Mouse (Mus musculus) neural tube, embryonic 10.5 days (tissue): ENCODE data around the gene Abcf1.
"Not testable (repeated sequence)": the region's sequence is repeated elsewhere in the genome, so short reads cannot be mapped to it uniquely, and the experiment has no call there.

Source experiments
- DNase-seq: peaks from one replicate; pipeline ENCODE4 v3.0.0-alpha.2; 2017; ENCODE audit warnings: low spot score; ENCODE audit errors: extremely low spot score

Gene Abcf1

DNA sequence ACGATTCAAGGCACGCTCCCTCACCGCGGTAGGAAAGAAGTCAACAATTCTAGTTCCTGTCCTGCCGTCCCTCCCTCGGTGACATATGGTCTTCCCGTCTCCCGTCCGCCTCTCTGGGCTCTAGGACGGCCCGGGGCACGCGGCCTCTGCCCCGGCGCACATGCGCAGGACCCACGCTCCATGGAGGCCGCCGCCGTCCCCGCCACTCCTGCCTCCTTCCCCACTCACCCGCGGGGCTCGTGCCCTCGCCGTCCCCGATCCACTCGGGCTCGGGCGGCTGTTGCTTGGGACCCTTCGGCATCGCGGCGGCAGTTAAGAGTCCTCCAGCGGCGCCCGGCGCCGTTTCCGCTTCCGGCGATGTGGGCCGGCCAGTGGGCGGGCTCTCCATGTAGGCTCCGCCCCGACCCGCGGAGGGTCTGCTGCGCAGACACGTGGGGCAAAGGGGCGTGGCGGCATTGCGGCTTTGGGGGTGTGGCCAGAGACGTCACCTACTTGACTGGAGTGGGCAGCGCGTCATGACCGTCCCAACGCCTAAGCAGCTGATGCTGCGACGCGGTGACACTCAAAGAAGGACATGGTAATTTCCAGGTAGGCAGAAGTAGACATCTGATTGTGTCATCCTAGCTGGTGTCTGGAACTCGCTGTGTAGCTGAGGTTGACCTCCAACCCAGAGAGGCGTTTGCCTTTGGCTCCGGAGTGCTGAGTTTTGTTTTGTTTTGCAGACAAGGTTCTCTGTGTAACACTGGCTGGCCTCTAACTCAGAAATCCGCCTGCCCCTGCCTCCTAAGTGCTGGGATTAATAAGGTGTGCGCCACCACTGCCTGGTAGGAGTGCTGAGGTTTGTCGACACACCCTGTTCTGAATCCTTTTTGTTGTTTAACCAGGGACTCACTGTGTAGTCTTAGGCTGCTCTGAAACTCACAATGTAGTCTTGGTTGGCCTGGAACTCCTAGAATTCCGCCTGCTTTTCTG is at the start of gene Abcf1:
Gene Abcf1 (minus strand): TSS at position 344 of the 972 bp plus-strand sequence.
- peak; percentile 99 for DNase-seq

DNA sequence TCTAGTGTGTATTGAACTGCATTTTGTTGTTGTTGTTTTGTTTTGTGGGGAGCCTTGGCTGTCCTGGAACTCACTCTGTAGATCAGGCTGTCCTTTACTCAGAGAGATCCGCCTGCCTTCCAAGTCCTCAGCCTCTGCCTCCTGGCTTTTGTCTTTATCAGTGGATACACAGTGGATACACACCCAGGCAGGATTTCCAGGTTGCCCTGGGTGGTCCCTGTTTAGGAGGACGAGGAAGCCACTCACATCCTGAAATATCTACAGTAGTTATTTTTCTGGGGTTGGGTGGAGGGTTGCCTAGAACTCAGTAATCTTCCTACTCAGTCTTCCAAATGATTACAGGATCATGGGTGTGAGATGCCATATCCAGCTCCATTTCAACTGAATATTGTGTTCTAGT is 49.4 kb upstream of the Abcf1 start:
- DNase-seq: no peak

DNA sequence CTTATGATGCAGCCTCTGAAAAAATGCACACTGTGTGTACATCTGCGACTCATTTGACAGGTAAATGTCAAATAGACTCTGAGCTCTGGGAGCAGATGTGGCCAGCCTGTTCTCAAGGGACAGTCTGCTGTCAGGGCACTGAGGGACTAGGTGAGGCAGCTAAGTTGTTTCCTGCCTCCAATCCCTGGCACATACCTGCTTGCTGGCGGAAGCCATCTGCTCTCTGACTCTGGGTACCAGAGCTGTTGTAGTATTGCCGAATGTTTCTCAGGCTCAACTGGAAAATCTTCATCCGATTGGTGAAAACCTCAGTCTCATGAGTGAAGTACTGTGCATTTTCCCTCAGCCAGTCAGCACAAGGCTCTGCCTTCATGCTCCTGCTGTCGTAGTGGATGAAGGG is 47.5 kb upstream of the Abcf1 start:
- no peak for DNase-seq

DNA sequence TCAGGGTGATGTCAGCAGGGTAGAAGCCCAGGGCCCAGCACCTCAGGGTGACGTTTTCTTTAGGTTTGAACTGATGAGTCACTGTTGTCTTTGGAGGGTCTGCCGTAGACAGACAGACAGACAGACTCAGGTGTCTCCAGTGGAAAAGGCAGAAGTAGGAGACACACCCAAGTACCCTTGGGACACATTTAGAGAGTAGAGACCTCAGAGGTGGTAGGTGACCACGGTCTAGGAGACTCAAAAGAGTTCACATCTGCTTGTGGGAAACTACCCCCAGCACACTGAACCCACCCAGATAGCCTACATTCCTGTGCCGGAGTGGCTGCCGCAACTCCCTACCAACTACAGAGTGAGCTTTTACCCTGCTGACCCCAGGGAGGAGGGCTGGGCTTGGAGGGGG is 45.4 kb upstream of the Abcf1 start:
- no peak for DNase-seq

DNA sequence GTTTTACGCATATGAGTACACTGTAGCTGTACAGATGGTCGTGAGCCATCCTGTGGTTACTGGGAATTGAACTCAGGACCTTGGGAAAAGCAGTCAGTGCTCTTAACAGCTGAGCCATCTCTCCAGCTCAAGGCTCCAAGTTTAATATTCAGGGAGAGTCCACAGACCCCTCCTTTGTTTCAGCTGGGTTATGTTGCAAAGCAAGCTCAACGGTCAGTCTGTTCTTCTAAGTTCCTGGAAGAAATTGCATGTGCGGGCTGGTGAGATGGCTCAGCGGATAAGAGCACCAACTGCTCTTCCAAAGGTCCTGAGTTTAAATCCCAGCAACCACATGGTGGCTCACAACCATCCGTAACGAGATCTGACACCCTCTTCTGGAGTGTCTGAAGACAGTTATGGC is 34.8 kb upstream of the Abcf1 start:
- not testable (repeated sequence) for DNase-seq

DNA sequence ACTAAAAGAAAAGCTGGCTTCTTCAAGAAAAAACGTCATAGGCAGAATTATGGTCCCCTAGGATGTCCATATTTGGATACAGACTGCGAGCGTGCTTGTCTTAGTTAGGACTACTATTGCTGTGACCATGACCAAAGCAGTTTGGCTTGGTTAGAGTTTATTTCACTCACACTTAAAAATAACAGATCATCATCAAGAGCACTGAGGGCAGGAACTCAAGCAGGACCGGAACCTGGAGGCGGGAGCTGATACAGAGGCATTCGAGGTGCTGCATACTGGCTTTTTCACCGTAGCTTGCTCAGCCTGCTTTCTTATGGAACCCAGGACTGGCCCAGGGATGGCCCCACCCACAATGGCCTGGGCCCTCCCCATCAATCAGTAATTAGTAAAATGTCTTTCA is 33.8 kb upstream of the Abcf1 start:
- DNase-seq: no peak

DNA sequence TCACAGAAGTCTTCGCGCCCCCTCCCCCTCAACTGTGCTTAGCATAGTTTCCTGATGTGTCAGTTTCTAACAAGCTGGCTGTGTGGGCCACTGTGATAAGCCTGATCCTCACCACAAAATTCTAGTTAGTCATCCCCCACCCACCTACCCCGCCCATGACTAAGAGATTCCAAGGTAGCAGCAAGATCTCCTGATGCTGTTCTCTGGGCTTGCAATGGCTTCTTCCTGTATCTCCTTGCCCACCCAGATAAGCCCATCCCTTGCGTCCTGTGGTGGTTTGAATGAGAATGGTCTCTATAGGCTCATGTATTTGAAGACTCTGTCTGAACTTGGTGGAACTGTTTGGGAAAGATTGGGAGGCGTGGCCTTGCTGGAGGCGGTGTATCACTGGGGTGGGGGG is 32.4 kb upstream of the Abcf1 start:
- no peak for DNase-seq

DNA sequence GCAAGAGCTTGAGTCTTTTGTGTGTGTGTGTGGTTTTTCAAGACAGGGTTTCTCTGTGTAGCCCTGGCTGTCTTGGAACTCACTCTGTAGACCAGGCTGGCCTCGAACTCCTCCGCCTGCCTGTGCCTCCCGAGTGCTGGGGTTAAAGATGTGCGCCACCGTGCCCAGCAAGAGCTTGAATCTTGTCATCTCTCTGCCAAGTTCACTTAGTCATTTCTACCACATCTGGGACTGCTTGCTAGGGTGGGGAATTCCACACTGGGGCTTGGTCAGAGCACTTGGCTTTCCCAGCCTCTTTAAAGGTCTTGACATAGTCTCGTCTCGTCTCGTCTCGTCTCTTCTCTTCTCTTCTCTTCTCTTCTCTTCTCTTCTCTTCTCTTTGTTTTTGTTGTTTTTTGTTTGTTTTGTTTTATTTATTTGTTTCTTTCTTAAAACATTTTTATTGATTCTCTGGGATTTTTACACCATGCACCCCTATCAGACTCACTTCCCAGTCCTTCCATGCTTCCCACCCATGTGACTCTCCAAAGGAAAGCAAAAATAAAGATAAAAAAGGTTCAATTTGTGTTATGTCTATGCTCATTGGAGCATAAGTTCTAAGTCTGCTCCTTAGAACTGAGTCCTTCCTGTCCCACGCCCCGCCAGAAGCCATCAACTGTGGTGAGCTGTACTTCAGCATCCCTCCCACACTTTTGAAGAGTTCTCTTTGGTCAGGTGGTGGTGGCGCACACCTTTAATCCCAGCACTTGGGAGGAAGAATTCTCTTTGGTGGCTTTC is 31.7 kb upstream of the Abcf1 start:
- DNase-seq: no peak

DNA sequence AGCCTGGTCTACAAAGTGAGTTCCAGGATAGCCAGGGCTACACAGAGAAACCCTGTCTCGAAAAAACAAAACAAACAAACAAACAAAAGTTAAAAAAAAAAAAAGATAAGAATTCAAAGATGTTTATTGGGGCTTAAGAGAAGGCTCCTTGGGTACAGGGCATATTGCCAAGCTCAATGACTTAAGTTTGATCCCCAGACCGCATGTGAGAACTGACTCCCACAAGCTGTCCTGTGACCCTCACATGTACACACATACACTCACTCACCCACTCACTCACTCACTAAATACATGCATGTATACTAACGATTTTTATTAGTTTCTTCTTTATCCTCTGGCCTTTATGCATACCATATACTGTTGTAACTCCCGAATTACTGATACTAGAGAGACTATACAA is 30.8 kb upstream of the Abcf1 start:
- DNase-seq: no peak

DNA sequence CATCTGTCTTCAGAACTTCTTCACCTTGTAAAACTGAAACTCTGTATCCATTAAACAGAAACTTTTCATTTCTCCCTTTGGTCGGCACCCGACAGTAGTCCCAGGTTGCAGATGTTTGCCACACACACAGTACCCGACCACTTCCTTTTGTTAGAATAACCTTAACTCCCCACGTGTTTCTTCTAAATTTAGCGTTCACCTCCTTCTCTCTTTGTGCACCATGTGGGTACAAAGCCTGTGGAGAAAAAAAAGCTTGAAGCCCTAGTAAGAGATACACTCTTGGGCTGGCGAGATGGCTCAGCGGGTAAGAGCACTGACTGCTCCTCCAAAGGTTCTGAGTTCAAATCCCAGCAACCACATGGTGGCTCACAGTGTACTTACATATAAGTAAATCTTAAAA is 29.8 kb upstream of the Abcf1 start:
- DNase-seq: no peak

DNA sequence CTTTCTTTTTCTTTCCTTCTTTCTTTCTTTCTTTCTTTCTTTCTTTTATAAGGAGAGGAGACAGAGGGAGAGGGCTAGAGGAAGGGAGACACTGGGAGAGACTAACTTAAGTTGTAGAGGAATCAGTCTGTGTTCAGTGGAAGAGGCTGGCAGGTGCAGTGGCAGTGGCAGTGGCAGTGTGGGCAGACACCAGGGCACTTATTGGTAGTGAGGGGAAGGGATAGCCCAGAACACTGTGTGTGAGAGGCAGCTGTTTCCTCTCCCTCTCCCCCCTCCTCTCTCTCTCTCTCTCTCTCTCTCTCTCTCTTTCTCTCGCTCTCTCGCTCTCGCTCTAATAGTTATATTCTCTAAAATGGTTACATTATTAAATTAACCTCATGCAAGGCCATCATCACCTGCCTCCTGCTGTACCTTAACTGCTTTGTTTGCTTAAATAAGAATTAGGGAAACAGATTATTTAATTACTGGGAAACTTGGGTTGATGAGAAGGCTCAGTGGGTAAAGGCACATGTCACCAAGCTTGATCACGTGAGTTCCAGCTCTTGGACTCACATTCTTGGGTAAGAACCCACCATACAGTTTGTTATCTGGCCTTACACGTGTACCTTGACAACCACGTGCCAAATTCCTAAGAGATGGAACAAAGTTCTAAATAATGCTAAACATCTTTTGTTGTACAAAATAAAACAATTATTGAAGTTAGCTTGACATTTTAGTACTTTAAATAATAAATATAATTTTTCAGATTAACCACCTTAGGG is 29.2 kb upstream of the Abcf1 start:
- DNase-seq: no peak

DNA sequence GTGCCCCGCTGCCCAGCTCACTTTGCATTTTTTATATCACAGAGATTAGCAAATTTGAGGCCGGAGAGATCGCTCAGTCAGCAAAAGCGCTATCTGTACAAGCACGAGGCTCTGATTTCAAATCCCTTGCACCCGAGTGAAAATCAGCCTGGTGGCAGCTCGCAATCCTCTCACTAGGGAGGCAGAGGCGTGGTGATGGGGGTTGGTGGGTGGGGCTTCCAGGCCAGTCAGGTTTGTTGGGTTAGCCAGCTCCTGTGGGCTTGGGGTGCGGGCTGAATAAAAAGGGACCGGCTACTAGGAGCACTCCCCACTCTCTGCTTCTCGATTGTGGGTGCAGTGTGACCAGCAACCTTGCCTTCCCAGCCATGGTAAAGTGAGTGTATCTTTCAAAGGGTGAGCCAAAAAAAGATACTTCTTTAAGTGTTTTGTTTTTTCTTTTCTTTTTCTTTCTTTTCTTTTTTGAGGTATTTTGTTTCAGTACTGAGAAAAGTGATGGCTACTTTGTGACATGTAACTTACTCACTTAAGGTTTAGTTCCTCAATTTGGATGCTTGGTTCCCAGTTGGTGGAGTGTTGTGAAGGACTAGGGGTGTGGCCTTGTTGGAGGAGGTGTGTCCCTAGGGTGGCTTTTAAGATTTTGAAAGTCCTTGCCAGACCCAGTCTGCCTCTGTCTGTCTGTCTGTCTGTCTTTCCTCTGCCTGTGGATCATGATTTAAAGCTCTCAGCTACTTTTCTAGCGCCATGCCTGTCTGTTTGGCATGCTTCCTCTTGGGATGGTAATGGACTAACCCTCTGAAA is 28.4 kb upstream of the Abcf1 start:
- no peak for DNase-seq

DNA sequence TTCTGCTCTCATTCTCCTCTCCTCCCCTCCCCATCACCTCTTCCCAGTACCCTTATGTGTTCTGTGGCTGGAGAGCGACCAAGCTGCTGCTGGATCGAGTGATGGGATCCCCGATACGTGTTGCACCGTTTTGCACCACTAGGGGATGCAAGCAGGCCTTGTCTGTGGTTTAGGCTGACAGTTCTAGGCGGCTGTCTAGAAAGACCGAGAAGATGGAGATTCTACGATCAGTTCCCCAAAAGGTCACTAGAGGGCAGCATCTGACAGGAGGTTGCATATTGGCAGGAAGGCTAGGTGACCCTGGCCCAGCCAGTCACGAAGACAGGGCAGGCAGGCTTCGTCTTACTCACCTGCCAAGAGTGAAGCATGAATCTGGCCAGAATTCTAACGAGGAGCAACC is 27.4 kb upstream of the Abcf1 start:
- DNase-seq: peak; percentile 95

DNA sequence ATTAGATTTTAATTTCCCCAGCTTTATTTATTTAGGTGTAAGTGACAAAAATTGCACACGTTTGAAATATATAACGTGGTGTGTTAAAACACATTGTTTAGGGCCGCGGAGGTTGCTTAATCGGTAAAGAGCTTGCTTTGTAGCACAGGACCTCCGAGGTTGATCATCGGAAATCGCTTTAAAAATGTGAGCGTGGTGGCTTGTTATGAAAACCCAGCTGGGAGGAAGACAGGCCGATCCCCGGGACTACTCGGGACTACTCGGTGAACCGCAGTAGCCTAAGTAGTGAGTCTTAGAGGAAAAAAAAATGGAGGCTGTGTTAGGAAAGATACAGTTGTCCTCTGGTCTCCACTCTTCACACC is 25.3 kb upstream of the Abcf1 start:
- DNase-seq: peak; percentile 30

DNA sequence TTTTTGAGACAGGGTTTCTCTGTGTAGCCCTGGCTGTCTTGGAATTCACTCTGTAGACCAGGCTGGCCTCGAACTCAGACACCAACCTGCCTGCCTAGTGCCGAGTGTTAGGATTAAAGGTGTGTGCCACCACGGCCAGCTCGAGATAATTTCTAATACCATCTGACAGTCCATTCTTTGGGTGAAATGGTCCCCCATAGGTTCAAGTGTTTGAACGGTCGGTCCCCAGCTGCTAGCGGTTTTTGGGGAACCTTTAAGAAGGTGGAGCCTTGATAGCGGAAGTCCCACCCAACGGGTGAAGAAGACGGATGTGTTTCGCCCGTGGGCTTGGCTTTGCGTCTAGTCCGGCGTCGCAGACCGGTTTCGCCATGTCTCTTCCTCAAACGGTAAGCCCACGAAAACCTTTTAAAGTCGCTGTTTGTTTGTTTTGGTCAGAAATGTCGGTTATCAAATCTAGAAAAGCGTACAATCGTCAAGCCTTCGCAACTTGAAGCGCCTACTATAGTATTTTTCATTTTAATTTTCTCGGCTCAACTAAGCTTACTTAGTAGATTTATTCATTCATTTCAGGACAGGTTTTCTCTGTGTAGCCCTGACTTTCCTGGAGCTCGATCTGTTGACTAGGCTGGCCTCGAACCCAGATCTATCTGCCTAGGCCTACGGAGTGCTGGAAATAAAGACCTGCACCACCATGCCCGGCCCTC is 24.8 kb upstream of the Abcf1 start:
- peak; percentile 81 for DNase-seq

DNA sequence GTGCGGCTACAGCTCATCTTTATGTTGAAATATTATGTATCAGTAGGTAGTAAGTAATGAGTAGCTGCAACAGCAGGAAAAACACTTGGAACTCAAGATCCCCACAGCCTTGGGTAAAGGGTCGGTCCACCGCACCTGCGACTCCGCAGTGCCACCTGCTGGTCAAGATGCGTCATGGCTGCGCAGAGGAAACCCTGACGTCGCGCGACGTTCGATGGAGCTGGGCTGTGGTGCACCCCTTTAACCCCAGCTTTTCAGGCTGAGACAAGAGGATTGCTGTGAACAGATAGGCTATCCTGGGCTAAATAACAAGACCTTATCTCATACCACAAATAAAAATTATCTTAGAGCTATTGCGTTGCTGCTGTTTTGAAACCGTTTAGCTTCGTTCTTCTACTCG is 24.1 kb upstream of the Abcf1 start:
- peak; percentile 85 for DNase-seq

DNA sequence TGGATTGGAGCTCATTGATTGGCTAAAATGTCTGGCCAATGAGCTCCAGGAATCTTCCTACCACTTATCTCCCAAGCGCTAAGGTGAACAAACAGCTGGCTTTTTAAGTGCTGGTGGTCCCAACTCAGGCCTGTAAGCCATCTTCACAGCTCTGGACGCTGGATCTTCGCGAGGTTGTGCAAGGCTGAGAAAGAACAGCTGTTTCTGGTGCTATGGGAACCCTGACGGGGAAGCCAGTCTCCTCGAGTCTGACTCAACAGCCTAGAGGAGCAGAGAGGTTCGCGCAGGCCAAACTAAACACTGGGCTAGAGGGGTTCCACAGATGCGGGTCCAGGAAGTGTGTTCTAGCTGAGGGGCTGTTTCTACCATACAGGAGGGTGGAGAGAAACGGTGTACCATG is 22.2 kb upstream of the Abcf1 start:
- DNase-seq: no peak

DNA sequence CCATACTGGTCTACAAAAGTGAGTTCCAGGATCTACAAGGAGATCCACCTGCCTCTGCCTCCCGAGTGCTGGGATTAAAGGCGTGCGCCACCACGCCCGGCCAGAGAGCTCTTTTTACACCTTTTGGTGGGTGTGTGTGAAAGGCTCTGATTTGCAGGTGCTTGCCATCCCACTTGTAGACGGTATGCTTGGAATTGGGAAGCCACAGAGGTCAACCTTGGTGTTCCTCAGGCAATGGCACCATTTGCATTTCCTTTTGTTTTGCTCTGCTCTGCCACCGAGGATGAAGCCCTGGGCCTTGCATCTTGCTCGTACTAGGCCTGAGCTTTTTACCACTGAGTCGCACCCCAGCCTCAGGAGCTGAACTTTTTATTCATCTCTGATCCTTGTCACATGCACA is 12.2 kb upstream of the Abcf1 start:
- no peak for DNase-seq

DNA sequence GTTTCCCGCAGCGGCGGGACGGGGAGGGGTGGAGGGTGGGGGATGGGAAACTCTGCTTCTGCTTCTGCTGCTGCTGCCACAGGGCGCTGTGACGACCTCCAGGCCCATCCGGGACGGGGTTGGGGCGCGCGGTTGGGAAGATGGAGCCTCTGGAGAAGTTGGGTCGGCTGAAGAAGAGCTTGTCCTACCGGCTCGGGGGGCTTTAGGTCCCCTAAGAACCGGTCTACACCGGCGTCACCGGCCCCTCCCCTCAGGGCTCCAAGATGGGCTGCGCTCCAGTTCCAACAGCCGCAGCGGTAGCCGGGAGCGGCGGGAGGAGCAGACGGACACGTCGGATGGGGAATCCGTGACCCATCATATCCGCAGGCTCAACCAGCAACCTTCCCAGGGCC is 10.8 kb upstream of the Abcf1 start:
- DNase-seq: no peak
